Mouse (Mus musculus) naive thymus-derived CD4-positive, alpha-beta T cell, adult 2 months (primary cell): ENCODE measurements around the gene Arsa.

Experiments
- DNase-seq: peaks from one replicate; pipeline ENCODE4 v3.0.0-alpha.2; 2011; ENCODE audit warnings: low read depth

Gene Arsa

GRCm38 (mm10) chr15:89494970-89495369 lies 17.7 kb upstream of the Arsa start:
- DNase-seq: no peak

- no peak for DNase-seq
Observed at GRCm38 (mm10) chr15:89488611-89489117, 11.4 kb upstream of the Arsa start.

- DNase-seq: no peak
Observed at GRCm38 (mm10) chr15:89488182-89488581, 11.0 kb upstream of the Arsa start.

- DNase-seq: no peak
Observed at GRCm38 (mm10) chr15:89480584-89480983, 3.4 kb upstream of the Arsa start.

GRCm38 (mm10) chr15:89478622-89479021 lies 1.4 kb upstream of the Arsa start:
- DNase-seq: no peak

- no peak for DNase-seq
Observed at GRCm38 (mm10) chr15:89477806-89478205, 581 bp upstream of the Arsa start.

- DNase-seq: no peak
Observed at GRCm38 (mm10) chr15:89476475-89476815, 780 bp downstream of the Arsa start.

GRCm38 (mm10) chr15:89475611-89476474 lies 1.4 kb downstream of the Arsa start:
- DNase-seq: peak; percentile 92

GRCm38 (mm10) chr15:89475293-89475600 lies 2.0 kb downstream of the Arsa start:
- no peak for DNase-seq

GRCm38 (mm10) chr15:89474596-89475292 lies 2.5 kb downstream of the Arsa start:
- DNase-seq: no peak

GRCm38 (mm10) chr15:89473921-89474320 lies 3.3 kb downstream of the Arsa start:
- DNase-seq: no peak

GRCm38 (mm10) chr15:89473370-89473769 lies 3.9 kb downstream of the Arsa start:
- no peak for DNase-seq

- no peak for DNase-seq
Observed at GRCm38 (mm10) chr15:89471476-89471875, 5.7 kb downstream of the Arsa start.

- DNase-seq: peak; percentile 54
Observed at GRCm38 (mm10) chr15:89468577-89468976, 8.6 kb downstream of the Arsa start.

- no peak for DNase-seq
Observed at GRCm38 (mm10) chr15:89465052-89465451, 12.2 kb downstream of the Arsa start.

GRCm38 (mm10) chr15:89463334-89464235 lies 13.6 kb downstream of the Arsa start:
- DNase-seq: peak; percentile 19

- no peak for DNase-seq
Observed at GRCm38 (mm10) chr15:89462176-89462575, 15.0 kb downstream of the Arsa start.

- DNase-seq: no peak
Observed at GRCm38 (mm10) chr15:89461321-89461720, 15.9 kb downstream of the Arsa start.

- DNase-seq: no peak
Observed at GRCm38 (mm10) chr15:89460298-89460697, 16.9 kb downstream of the Arsa start.

GRCm38 (mm10) chr15:89459821-89460220 lies 17.4 kb downstream of the Arsa start:
- DNase-seq: no peak

- peak; percentile 20 for DNase-seq
Observed at GRCm38 (mm10) chr15:89458942-89459341, 18.3 kb downstream of the Arsa start.

GRCm38 (mm10) chr15:89455642-89456041 lies 21.6 kb downstream of the Arsa start:
- no peak for DNase-seq
